Mouse (Mus musculus) cerebellum, postnatal 14 days (tissue): ENCODE results near the gene BC051142.

Experiments used
- DNase-seq, 2 experiments: peaks; one replicate each; pipeline ENCODE4 v3.0.0; 2021; ENCODE audit warnings: mixed read lengths in 2 of 2

Gene BC051142

DNA sequence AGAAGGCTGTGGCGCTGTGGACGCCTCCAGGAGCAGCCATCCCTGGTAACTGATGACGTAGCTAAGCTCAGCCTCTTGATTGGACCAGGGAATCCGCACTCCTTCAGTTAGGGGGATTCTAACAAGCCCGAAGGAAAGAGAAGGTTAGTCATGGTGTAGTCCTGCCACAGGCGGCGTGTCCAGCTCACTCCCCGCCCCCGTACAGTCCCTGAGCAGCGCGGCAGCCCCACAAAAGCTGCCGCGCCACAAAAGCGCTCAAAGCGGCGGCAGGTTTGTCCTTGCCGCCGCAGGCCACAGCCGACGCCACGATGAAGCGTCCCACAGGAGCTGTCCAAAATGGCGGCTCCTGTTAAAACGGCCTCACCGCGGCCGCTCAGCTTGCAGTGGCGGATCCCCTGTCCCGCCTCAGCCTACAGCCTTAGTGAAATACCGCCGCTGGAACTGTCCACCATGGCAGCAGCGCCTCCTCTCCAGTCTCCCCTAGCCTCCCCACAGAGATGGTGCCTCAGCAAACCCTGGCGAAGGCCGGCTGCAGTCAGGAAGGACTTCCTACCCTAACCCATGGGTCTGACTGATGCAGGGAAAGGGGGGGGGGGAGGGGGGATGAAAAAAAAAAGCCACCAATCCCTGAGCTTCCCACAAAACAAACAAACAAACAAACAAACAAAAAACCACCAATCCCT is at the start of gene BC051142:
Gene BC051142, plus strand, starts transcription at position 110 of the 683 bp plus-strand sequence.
- peak; percentile 92 for DNase-seq

DNA sequence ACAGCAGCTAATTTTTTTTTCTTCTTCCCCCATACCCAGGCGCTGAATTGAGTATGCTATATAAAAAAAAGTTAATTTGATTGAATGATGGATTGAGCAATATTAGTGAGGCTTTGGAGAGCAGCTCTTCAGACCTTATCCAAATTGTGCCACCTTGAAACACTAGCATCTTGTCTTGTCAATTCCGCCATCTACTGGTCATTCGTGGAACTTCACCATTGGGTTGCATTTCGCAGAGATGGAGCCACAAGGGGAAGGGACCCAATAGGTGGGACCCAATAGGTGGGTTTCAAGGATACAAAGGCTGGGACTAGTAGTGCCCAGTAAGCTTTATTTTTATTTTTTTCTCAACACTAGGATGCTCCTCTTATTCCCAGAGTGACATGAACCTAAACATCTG is 49.2 kb upstream of the BC051142 start:
- DNase-seq = peak; percentile 88 to 93

DNA sequence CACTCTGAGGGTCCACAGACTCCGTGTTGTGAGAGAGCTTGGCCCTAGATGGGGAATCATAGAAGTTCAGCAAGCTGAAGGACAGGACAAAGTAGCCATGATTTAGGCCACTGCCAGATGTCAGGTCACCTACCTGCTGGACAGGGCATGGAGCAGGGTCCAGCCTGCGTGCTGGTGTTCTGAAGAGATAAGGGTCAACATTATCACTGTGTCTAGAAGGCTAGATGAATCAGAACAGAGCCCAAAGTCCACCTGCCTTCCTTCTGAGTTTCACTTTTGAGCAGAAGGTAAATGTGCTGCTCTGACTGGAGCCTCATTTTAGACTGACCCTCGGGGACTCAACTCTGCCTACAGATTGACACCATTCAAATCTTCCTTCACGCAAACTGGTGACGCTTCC is 44.1 kb upstream of the BC051142 start, which contains the start of gene Btnl2:
Gene Btnl2, plus strand, starts transcription at position 284 of the 400 bp plus-strand sequence.
- no peak for DNase-seq

DNA sequence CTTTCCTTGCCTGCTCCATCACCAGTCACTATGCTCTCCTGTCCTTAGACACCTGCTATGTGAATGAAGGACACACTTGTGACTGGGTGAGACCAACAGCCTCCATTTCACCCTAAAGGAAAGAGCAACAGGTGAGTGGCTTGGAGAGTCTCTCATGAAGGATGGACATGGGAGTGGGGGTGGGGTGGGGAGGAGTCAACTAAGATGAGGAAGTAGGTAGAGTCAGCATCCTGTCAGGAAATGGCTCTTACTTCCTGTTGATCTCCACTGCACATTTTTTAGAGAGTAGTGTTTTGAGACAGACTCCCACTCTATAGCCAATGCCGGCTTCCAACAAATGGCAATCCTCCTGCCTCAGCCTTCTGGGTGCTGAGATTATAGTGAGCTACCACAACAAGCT is 43.7 kb upstream of the BC051142 start:
- no peak for DNase-seq

DNA sequence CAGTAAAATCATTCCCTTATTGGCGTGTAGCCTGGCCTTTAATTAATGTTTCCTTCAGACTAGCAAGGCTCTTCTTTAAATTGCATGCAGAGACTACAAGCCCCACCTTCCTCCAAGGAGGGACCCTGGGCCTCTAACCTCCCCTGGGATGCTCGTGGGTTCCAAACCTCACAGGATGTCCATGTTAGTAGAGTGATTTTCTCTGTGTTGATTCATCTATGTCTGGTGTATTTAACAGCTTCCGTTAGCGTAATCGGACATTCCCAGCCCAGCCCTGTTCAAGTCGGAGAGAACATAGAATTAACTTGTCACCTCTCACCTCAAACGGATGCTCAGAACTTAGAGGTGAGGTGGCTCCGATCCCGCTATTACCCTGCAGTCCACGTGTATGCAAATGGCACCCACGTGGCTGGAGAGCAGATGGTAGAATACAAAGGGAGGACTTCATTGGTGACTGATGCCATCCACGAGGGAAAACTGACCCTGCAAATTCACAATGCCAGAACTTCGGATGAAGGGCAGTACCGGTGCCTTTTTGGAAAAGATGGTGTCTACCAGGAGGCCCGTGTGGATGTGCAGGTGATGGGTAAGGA is 35.6 kb upstream of the BC051142 start:
- no peak for DNase-seq

DNA sequence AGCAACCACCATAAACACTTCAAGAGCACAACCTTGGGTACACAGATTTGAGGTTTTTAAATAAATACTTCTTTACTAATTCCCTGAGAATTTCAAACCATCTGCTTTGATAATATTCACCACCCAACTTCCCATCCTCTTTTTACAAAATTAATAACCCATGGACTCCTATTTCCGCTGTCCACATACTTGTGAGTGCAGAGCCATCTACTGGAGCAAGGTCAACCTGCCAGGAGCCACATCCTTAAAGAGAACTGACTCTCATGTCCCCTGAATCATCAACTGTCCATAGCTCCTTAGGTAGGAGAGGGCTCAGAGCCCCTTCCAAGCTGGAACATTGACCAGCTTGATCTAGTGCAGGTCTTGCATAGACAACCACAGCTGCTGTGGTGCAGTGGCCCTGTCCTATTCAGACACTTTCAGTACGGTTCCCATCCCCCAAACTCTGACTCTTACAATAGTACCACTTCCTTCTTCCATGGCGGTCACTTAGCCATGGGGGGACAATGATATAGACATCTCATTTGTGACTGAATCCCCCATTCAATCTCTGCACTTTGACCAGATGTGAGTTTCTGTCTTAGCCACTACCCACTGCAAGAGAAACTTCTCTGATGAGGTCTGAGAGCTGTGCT is 34.8 kb upstream of the BC051142 start:
- DNase-seq = no peak

DNA sequence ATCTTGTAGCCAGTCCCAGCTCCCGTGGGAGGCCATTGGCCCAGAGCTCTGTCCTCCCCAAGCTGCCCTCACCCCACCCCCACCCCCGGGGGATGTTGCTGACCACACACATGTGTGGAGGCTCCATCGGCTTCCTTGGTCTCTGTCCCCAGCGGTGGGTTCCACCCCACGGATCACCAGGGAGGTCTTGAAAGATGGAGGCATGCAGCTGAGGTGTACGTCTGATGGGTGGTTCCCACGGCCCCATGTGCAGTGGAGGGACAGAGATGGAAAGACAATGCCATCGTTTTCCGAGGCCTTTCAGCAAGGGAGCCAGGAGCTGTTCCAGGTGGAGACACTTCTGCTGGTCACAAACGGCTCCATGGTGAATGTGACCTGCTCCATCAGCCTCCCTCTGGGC is 33.6 kb upstream of the BC051142 start:
- DNase-seq = no peak

DNA sequence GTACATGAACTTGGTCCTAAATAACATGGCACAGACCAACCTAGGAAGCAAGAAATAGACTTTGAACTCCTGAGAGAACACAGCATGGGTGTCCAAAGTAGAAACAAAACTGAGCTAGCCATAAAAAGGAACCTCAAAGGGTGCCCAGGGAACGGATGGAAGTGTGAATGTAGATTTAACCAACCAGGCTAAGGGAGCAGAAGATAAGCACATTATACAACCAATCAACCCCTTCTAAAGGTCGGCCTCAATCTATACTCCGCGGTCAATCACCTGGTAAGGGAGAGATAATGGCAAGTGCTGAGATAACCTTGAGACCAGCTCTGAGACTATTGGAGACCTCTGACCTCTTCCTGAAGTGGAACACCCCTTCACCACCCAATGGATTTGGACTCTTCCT is 28.1 kb upstream of the BC051142 start:
- no peak for DNase-seq

DNA sequence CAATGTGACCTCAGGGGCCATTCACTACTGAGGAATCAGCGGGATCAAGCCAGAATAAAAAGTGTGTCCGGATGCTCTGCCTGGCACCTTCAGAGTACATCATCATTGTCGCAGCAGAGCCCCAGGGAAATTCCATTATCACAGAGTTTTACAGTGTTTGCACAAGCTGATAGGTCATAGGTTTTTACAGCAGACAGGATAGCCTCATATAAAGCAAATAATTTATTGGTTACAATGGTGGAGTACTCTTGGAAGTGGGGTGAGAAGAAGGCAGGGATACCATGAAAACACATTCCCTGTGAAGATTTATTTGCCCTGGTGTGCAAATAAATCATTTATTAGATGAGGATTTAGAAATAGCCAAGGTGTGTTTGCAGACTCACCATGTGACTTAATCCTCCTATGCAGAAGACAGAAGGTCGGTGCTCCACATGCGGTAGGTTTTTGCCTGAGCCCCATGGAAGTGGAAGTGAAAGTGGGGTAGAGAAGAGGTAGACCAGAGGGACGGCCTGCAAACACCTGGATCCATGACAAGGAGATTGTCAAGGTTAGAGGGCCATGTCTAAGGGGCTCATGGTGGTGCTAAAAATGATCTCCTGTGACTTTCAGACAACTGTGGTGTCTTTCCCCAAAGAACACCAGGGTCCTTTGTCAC is 25.4 kb upstream of the BC051142 start:
- DNase-seq = no peak

DNA sequence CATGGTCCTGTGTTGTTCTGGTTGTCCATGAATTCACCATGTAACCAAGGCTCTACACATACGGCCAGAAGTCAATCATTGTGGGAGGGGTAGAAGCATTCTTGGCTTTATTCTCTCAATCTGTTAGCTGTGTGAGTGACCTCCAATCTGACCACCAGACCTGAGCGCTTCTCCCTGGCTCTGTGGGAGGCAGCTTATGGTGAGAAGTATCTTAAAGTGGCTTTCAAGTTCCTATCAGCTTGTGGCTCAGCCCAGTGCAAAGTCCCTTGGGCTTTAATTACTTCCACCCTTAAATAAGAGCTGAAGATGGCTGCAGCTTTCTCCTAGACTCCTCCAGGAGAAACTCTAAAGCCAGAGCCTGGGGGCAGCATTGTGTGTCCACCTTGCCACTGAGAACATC is 21.8 kb upstream of the BC051142 start, which contains the start of gene Btnl1:
Gene Btnl1, plus strand, starts transcription at position 286 of the 400 bp plus-strand sequence.
- no peak for DNase-seq

DNA sequence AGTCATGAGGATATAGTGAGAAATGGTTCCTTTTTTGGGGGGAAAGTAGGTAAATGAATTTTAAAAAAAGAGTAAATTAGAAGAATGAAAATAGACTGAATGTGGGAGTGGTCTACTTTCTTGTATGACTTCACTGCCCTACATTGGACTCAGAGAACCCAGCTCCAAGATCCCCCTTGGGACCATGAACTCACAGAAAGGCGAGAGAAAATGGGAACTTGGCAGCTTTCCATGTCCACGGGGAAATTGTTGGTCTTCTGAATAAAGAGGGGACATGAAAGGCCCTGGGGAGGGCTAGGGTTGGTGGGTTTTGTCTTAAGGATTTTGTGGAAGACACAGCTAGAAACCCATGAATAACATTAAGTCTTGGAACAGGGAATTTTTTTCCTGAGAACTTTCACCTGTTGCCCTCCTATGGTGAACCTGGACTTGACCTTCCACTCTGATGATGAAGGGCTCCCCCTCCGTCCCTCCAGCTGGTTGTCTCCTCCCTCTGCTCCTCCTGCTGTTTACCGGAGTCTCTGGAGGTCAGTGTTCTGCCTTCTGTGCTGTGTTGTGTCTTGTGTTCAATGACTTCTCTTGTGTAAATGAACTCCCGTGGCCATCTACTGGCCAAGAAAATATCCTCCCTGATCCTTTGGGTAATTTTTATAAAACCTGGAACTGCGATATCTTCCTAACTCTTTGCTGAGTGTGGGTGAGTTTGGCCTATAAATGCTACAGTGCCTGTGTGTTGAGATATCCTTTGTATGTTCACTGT is 21.0 kb upstream of the BC051142 start:
- DNase-seq = no peak

DNA sequence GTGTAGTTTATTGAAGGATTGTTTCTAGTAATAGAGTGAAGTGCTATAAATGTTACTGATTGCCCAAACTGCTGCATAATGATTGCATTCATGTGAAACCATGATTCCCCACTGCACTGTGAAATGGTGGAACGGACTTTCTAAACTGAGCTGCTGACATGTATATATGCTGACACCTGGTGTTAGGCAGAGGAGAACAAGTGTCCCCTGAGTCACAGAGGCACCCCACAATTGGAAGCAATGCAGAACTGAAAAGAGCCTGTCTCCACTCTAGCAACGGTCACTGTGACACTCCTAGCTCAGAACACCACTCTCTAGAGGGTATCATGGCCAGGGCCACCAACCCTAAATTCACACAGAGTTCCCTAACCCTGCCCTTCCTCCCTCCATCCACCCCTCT is 19.9 kb upstream of the BC051142 start:
- no peak for DNase-seq

DNA sequence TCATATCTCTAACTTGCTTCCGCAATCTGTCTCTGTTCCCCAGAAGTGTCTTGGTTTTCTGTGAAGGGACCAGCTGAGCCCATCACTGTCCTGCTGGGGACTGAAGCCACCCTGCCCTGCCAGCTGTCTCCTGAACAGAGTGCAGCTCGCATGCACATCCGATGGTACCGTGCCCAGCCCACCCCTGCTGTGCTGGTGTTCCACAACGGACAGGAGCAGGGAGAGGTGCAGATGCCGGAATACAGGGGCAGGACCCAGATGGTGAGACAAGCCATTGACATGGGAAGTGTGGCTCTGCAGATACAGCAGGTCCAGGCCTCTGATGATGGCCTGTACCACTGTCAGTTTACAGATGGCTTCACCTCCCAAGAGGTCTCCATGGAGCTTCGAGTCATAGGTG is 19.2 kb upstream of the BC051142 start:
- peak in 1 of 2 experiments; percentile 49 for DNase-seq

DNA sequence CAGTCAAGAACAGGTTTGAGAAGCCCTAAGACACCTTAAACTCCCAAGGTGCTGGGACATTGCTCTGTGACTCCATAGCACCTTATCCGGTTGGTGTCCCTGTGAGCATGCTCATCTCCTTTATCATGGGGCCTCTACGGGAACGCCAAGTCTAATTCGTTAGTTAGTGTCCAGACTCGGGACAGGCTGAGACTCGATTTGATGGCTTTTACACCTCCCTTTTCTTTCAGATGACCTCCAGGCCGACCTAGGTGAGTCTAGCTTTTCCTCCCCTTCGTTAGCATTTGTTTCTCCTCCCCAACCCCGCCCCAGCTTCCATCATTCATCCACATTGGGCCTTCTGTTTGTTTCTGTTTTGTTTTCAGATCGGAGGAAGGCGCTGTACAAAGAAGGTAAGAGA is 16.7 kb upstream of the BC051142 start:
- no peak for DNase-seq

DNA sequence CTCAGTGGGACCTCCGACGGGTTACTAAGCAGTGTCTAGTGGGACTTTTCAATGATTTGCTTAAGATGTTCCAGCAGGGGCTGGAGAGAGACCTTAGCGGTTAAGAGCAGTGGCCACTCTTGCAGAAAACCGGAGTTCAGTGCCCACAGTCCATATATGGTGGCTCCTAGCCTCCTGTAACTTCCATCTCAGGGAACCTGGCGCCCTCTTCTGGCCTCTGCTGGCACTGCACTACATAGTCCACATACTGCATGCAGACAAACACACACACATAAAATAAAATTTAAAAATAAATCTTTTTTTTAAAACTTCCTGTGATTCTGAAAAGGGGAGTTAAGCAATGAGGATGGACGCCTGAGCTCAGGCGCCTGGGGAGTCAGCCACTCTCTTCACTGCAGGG is 15.4 kb upstream of the BC051142 start:
- peak in 1 of 2 experiments; percentile 43 for DNase-seq

DNA sequence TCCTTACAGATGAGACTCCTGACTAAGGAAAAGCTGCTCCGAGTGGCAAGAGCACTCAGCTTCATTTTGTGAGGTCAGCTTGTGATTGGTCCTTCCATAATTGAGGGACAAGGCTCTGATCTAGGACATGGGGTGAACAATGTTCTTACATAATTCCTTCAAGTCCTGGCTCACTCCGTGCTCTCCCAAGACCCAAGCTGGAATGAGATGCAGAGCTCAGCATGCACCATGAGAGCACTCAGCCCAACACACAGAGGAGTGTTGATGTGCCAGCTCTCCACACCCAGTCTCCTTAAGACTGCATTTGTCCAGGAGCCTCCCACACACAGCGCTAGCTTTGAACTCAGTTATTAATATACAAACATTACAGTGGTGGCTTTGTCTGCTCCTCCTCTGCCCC is 13.9 kb upstream of the BC051142 start:
- no peak for DNase-seq

DNA sequence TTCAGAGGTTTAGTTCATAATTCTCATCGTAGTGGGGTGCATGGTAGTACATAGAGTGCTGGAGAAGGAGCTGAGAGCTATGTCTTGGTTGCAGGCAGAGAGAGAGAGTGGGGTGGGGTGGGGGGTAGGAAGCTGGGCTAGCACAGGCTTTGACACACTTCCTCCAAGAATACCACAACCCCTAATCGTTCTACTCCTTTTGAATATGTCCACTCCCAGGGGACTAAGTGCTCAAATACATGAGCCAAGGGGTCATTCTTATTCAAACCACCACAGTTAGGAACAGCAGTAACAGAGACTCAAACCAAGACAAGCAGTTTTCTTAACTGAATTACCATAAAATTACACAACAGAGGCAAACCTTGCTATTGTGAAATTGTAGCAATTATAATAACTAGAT is 12.0 kb upstream of the BC051142 start:
- DNase-seq = no peak

DNA sequence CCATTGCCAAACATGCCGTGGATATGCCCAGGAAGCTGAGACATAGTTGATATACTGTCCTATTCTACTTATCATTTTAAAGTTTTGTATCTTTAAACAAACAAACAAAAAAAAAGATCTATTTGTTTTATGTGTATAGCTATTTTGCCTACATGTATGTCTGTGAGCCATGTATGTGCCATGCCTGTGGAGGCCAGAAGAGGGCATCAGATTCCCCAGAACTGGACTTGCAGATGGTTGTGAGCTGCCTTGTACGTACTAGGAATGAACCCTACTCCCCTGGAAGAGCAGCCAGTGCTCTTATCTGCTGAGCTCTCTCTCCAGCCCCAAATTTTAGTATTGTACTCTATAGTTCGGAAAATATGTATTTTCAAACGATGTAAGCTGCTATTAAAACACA is 10.1 kb upstream of the BC051142 start:
- peak; percentile 64 to 67 for DNase-seq

DNA sequence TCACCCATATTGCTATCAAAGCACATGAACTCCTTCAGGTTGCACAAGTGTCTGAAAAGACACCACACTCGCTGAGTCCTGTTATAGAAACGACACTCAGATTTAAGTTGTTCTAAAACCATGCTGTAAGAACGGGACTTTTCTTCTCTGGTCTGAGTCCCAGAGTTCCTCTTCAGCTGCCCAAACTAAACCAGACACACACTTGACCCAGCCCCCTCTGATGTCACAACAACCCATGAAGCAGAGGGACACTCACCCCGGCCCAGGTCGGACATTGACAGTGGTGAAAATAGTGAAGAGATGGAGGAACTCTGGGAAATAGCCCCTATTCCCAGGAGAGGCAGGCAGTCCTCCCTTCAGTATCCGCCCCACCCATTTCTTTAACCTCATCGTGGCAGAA is 7.1 kb upstream of the BC051142 start:
- DNase-seq = no peak

DNA sequence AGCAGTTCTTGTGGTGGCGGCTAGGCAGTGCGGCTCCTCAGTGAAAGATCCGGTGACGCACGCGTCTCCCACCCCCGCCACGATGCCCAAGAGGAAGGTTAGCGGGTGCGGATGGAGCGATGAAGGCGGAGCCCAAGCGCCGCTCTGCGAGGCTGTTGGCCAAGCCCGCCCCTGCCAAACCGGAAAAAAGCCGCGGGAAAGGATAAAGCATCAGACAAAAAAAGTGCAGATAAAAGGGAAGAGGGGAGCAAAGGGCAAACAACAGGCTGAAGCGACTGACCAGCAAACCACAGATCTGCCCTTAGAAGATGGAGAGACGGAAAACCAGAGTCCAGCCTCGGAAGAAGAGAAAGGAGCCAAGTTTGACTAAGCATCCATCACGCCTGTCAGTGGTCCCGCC is 6.3 kb upstream of the BC051142 start:
- DNase-seq = peak; percentile 48 to 52

DNA sequence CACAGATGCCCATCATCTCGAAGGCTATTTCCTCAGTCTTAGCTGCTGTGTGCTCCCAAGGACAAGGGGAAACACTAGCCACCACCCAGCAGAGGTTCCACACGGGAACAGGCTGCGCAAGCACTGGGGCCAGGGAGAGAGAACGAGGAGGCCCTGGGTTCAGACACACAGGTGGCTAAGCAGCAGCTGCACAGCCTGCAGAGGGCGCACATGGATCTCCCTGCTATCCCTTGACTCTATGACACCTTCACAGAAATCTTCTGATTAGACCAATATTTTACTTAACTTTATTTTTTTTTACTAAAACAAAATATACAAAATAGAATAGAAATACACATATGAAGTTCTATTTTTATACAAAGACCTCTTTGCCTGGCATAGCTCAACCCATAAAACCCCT is 1.3 kb upstream of the BC051142 start:
- DNase-seq = peak; percentile 21 to 26

DNA sequence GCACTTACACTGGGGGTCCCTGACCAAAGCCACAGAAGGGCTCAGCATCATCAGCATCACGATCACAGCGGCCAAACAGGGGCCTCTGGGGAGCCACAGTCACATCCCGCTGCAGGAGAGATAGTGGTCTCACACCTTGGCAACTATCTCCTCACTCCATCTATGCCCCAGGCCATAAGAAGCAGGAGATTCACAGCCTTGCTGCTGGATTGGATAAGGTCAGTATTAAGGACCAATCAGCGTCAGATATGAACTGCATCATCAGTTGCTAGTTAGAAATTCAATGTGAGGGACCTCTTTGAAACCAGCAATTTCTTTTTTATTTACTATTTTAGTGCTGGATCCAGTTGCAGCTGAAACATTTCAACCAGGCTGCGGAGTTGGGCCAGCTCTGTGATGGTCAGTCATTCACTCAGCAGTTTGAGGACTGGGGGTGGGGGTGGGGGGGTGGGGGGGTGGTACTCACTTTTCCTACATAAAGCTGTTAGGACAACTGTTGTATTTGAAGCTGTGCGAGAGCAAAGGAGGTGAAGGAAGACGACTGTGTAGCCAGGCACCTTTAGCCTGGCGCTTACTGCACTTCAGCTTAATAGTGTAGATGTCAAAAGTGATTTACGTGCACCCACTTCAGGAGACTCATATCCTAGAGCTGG is 436 bp upstream of the BC051142 start:
- DNase-seq = peak; percentile 75 to 81

DNA sequence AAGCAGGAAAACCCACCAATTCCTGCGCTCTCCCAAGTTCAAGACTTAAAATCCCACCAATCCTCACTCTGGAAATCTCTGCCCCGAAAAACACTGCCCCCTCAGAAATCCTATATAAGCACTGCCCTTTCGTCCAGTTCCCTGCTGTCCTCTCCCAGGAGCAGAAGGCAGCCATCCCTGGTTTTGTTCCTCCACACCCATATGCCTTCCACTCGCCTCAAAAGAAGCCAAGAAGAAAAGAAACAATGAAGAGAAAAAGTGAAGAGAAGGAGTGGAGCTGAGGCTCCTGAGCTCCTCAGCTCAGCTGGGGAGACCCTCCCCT is 735 bp downstream of the BC051142 start:
- peak; percentile 37 to 43 for DNase-seq
